Mouse (Mus musculus) cortical plate, adult 2 months (tissue): ENCODE results near the gene Tas2r143.

ENCODE experiments used
- CTCF ChIP-seq: fragments of 200-500 bp; IDR thresholded peaks from 2 replicates; pipeline ENCODE4 v1.5.1; 2011; ENCODE audit warnings: mild to moderate bottlenecking, control low read depth, low read length; ENCODE audit not compliant: insufficient read depth; ENCODE audit errors: extremely low read depth
- POLR2A ChIP-seq: fragments of 200-500 bp; IDR thresholded peaks from 2 replicates; pipeline ENCODE4 v1.6.1; 2011; ENCODE audit warnings: mild to moderate bottlenecking, low read length, control low read depth; ENCODE audit not compliant: insufficient read depth; ENCODE audit errors: extremely low read depth

- TF ChIP-seq POLR2A: no peak
- TF ChIP-seq CTCF: no peak
Observed at GRCm38 (mm10) chr6:42381221-42381620, 18.8 kb upstream of the Tas2r143 start.
